Mouse (Mus musculus) olfactory bulb, adult 2 months (tissue): Measurements from ENCODE around the gene Gnptg.
A peak's percentile ranks its signal among the peaks of the same experiment; 100 is the strongest.

Source experiments
- CTCF ChIP-seq: fragments of 200-500 bp; IDR thresholded peaks from 2 replicates; pipeline ENCODE4 v1.5.1; 2012; ENCODE audit warnings: low read depth, mild to moderate bottlenecking, low read length, moderate library complexity; ENCODE audit not compliant: insufficient read depth
- POLR2A ChIP-seq: fragments of 200-500 bp; IDR thresholded peaks from 2 replicates; pipeline ENCODE4 v1.6.1; 2012; ENCODE audit warnings: mild to moderate bottlenecking, low read depth, low read length, moderate library complexity; ENCODE audit not compliant: insufficient read depth

GRCm38 (mm10) chr17:25188150-25189031 lies 51.5 kb downstream of the Gnptg start, which contains the start of gene Unkl:
- TF ChIP-seq POLR2A (peak; percentile 50), CTCF (no peak)
